Mouse (Mus musculus): ENCODE measurements around the gene Srsf10.
A peak's percentile ranks its signal among the peaks of the same experiment; 100 is the strongest.

Srsf10 gene

DNA sequence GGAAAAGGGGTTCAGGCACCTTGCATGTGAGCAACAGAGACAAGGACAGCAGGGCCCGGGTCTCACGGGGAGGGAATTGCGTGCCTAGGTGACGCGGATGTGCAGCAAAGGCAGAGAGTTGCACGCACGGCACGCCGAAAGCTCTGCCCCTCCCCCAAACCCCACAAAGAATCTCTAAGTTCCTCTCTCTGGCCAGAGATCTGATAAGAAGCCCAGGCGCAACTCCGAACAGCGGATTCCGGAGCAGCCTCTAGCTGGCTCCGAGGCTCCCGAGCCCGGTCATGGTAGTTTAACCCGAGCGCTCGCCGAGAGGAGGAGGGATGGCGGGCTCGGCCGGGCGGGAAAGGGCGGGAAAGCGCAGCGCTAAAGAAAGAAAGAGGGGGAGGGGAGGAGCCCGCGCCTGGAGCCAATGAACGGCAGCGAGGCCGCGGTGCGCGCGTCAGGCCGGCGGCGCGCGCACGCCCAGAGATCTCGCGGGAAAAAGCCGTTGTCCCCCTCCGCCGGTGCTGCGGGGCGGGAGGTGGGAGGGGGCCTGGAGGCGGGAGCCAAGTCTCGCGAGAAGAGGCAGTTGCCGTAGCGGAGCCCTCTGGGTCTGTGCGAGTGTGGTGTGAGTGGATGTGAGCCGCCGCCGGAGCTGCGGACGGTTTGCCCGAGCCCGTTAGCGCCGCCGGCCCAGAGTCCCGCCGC is at the start of gene Srsf10:
TSS of gene Srsf10 (plus strand) at position 212 of the 687 bp plus-strand sequence.
- DNase-seq (ENCODE audit: low read depth, low spot score), result peak; percentile 100

DNA sequence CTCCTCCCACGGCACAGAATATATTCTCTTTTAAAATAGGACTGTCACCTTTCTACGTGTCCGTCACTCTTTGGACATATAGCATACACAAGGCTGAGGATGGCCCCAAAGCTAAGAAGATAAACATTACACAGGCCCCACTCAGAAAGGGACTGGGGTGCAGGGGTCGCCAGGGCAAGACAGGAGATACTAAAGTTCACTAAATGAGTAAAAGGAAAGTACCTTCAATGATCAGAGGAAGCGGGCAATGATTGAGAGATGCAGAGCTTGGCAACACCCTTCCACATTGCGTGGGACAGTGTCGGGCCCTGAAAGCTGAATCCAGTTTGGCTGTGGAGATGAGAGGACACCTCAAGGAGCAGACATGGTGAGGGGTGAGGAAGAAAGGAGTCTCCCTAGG is 40.7 kb upstream of the Srsf10 start:
- DNase-seq (ENCODE audit: low read depth, low spot score), result no peak

DNA sequence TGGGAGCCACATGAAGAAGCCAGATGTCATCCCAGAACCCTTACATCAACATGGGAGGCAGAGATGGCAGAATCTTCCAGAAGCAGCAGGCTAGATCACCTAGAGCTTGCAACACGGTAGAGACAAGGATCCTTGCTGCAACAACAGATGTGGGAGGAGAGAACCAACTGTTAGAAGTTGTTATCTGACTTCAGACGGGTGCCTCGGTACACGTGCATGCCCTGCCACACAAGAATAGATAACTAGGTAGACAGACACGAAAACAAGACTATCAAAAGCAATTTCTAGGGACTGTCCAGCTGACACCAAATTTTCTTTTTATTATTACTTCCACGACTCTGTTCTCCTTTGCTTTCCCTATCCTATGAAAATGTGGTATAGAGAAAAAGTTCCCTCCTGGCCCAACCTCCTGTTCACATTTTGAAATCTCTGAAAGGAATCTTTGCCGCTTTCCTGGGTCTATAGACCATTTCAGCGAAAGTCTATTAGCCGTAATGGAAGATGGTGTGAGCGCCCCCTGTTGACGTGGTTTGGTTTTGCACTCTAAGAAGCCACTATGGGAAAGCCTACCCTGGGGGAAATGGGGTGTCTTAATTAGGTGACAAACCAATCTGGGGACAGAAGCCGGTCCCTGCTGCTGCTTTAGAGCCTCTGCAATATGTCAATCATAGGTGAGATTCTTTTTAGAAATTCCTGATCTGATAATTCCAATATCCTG is 38.5 kb upstream of the Srsf10 start:
- DNase-seq (ENCODE audit: low read depth, low spot score), result peak; percentile 71

DNA sequence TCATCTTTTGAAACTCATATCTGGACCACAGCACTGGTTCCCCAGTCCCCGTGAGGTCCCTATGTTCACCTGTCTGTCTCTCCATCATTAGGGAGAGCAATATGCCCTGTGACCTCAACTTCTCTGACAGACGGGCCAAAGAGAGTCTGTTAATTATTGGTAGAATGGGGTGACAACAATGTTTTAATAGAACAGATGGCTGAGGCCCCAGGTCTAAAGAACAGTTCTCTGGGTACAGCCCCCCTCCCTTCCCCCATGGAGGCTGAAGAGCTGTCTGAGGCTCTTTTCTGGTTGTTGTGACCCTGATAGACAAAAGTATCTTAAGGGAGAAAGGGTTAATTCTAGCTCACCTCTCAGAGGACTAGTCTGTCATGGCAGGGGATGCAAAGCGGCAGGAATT is 37.2 kb upstream of the Srsf10 start:
- no peak for DNase-seq (ENCODE audit: low read depth, low spot score)

DNA sequence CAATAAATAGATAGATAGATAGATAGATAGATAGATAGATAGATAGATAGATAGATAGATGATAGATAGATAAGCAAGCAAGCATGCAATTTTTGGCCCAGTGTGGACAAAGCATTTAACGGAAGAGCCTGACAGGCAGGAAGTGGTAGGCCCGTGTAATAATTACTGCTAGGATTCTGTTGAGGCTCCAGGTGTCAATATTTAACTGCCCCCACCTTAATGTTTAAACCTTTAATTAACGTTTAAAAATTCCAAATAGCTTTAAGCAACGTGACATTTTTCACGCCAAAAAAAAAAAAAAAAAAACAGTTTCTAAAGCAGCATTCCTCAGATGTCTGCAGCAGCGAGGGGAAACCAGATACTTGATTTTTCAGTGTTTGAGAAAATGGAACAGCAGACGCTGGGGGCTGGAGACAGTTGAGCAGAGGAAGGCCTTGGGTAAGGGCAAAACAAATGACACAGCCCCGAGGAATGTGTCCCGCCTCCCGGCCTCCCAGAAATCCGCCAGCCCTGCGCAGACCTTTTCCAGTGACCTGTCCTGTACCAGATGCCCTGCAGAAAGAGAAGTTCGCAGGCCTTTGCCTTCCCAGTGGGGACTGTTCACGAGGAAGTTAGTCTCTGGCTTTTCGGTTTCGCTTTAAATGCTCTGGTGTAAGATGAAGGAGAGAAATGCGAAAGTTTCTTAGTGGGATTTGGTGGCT is 35.6 kb upstream of the Srsf10 start:
- DNase-seq (ENCODE audit: low read depth, low spot score), result no peak

DNA sequence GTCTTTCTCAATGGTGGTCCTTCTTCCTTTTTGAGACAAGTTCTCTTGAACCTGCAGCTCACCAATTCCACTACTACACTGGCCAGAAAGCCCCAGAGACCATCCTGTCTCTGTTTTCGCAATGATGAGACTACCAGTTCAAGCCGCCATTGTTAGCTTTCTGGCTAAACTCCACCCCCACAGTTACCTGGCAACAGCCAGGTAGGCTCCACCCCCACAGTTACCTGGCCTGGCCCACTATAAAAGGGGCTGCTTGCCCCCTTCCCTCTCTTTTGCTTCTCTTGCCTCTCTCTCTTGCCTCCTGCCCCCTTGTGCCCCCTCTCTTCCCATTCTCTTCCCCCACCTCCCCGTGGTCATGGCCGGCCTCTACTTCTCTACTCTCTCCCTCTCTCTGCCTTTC is 33.8 kb upstream of the Srsf10 start:
- DNase-seq (ENCODE audit: low read depth, low spot score), result peak; percentile 55

DNA sequence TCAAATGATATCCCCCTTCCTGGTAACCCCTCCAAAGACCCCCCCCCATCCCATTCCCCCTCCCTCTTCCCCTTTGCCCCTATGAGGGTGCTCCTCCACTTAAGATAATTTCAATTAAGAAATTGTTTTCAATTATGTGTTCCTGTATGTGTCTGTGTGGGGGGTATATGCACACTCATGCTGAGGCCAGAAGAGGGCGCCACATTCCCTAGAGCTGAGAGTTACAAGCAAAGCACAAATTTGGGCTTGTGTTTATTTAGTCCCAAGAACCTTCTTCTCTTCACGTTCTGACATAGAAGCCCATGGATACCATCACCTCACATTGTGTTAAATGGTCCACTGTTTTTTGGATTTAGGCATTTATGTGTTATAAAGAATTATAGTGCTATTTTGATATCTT is 32.2 kb upstream of the Srsf10 start:
- DNase-seq (ENCODE audit: low read depth, low spot score), result peak; percentile 86

DNA sequence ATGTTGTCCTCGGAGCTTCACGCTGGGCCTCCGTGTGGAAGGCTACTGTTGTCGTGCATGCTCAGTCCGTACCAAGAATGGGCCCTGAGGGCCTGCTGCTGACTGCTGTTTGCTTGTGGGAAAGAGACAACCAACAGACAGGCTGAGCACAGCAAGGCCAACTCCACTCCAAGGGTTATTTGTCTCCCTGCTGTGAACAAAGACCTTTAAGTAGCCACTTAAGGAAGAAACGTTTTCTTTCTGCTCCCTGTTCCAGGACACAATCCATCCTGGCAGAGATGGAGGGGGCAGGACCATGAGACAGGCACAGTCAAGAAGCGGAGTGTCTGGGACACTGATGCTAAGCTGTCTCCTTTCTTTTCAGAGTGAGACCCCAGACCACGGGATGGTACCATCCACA is 31.3 kb upstream of the Srsf10 start:
- DNase-seq (ENCODE audit: low read depth, low spot score), result peak; percentile 90

DNA sequence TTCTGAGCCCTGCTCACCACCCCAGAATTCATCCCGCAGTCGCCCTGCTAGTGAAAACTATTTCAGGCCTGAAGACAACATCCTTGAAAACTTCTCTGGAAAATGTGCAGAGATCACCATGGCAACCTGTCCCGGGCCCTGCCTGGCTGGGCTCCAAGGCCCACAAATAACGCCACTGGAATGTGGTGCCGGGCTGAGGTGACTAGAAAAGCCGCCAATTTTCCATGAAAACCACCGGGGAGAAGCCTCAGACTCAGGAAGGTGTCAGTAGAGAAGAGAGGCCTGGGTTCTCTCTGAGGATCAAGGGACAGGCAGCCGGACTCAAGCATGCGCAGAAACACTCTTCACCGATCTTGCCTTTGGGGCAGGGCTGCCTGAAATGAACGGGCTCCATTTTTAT is 27.1 kb upstream of the Srsf10 start:
- peak; percentile 79 for DNase-seq (ENCODE audit: low read depth, low spot score)

DNA sequence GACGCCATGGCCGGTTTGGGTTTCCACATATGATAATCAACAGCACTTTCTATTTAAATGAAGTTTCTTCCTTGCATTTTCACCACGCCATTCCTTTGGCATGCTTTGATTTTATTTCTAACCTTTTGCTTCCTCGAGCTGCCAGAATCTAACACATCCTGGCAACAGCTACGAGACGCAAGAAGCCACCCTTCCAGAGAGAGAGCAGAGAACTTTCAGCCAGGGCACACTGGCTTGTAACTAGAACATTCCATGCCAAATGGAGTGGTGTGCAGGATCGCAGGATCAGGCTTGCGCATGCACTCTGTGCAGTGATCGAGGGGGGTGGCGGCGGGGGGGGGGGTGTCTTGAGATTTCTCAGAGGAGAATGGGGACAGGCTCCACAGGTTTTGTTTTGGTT is 23.5 kb upstream of the Srsf10 start:
- DNase-seq (ENCODE audit: low read depth, low spot score), result no peak

DNA sequence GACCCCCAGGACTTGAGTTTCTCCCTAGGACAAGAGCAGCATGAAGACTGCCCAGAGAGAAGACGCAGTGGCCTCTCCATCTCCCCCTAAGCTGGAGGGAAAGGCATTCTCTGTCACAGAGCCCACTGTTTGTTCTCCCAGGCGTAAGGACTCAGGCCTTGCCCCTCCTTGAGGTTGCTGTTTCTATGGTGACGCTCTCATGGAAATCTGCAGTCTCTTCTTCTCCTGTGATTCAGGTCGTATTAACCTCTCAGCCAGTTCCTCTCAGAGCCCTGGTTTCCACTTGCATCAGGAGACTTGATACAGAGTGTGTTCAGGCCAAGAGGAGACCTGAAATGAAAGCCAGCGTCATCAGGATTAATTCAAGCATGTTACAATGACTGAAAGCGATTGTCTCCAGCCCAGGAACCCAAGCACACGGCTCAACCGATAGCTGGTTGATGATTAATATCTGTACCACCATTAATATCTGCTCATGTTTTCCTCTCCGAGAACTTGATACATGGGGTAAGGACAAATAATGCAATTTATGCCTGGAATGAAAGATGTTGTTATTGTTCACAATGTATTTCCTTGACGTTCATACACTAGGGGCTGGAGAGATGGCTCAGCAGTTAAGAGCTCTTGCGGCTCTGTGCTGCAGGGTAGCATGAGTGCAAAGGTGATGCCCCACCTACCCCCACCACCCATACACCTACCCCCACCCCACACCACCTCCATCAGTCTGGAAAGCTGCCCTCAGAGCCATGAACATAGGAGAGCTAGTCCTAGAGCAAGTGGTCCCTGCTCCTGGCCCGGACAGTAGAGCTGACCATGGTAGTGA is 22.0 kb upstream of the Srsf10 start:
- DNase-seq (ENCODE audit: low read depth, low spot score), result no peak

DNA sequence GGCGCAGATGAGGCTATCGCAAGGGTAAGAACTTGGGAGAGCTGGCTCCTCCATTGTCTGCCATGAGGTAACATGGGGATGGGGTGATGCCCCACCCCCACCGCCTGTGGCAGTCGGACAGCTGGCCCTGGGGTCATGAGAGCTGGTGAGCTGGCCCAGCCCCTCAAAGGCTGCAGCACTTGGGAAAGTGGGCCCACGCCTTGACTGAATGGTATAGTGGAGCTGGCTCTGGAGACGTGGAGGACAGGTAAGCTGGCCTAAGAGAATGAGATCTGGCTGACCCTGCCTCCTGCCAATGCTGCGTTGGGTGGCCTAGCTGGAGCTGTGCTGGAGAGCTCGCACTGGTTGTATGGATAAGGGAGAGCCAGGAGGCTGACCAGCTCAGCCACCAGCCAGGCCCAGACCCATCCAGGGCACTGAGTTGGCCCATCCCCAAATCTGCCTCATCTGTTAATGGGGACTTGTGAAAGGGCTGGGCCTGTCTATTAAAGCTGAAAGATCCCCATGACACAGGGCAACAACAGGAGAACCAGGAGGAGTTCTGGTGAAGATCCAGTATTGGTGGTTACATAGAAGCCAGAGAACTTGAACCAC is 21.3 kb upstream of the Srsf10 start:
- no peak for DNase-seq (ENCODE audit: low read depth, low spot score)

DNA sequence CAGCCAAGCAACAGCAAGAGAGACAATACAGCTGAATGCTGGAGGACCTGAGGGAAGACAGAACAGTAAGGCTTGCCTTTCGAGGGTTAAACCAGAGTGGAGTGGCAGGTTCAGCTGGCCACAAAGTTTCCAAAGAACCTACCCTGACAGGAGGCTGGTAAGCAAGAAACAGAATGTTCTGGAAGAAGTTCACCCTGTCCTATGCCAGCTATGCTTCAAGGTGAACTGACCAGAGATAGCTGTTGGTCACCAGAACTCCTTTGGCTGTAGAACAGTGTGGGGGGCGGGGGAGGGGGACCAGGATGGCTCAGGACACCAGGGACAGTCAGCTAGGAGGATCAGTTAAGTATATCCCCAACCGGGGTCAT is 16.6 kb upstream of the Srsf10 start:
- no peak for DNase-seq (ENCODE audit: low read depth, low spot score)

DNA sequence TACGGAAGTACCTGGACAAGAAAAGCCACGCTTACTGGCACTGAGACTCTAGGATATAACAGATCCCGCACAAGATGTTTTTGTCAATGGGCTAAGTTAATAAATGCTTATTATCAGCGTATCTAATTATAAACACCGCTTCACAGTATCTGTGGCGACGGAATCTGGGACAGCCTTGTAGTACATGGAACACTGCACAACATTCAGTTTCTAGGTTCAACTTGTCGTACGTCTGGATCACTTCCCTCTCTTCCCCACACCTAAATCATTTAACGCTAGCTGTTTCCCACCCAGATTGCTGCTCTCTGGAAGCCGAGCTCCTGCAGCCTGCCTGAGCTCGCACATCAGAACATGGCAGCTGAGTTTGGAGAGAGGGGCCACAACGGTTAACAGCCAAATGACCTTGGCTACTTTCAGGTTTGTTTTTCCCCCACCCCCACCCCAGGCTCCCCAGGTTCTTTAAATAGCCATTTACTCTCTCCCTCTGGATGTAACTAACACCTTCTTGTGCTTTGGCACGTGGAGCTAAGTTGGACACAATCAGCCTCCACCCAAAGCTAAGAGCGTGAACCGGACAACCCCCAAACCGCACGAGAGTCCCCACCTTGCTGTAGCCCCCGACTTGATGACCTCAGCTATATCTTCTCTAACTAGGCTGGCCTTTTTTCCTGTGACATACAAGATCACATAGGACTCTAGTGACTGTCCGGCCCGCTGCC is 16.1 kb upstream of the Srsf10 start:
- no peak for DNase-seq (ENCODE audit: low read depth, low spot score)

DNA sequence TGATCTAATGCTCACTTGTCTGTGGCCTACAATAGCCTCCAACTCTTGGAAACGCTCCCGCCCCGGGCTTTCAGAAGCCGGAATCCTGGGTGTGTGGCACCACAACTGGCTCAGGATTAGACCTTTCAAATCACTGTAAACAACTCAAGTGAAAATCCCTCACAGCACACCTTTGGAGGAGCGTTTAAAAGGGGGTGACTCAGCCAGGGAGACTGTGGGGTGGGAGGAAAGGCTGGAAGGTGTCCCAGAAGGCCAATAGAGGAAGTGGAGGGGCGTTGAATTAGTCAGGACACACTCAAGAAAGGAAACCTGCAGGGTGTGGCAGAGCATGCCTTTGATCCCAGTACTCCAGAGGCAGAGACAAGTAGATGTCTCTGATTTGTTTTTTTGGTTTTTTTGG is 11.1 kb upstream of the Srsf10 start:
- DNase-seq (ENCODE audit: low read depth, low spot score), result no peak

DNA sequence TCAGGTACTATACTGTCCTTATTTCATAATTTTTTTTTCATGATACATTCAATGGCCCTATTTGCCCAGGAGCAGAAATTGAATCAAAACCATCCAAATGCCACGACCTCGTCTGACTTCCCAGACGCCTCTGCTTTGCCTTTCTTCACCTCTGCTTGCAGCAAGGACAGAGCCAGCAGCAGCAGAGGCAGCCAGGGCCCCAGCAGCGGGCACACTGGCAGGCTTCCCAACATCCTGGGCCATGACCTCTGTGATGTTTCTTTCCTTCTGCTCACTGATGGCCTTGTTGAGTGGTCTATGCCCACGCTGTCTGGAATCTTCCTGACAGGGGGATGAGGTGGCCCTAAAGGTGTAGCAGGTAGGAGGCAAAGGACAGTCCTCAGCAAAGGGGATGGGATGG is 8.0 kb upstream of the Srsf10 start:
- no peak for DNase-seq (ENCODE audit: low read depth, low spot score)

DNA sequence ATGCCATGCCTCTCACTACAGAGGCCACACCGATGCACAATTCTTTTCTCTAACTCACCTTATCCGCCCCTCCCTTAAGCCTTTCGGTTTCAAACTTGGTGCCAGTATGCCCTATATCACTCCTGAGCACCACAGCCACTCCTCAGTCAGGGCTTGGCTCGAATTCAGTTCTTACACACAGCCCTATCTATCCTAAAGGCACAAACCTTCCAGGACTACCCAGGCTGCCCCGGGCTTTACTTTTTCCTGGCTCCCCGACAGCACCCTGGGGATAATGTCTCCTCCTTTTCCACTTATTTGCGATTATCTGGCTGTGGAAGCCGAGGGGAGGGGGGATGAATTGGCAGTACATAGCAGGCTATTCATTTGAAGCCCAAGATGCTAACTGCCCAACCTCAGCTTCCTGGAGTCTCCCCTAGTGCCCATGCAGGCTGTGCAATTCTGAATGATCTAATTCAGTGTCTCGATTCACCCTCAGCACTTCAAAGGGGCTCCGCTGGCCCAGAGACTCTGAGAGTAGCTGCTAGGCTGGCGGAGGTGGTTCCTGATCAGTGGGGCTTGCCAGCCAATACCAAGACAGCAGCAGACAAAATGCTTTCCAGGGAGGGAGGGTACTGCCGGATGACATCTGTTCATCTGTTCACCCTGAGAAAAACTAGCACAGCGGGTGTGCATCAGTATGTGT is 5.0 kb upstream of the Srsf10 start:
- no peak for DNase-seq (ENCODE audit: low read depth, low spot score)

DNA sequence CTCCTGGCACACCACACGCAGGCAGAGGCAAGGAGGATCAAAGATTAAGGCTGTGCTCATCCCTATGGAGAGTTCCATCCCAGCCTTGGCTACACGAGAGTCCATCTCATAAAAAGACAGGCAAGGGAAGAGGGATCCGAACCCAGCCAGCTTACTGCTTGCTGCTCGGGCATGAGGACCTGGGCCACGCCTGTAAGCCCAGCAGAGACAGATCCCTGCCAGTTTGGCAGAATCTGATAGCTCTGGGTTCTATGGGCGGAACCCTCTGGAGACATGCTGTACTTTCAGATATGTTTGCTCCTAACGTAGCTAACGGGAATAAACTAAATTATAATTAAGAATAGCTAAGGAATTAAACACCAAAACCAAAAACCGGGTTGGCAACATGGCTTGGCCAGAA is 3.6 kb upstream of the Srsf10 start:
- no peak for DNase-seq (ENCODE audit: low read depth, low spot score)

DNA sequence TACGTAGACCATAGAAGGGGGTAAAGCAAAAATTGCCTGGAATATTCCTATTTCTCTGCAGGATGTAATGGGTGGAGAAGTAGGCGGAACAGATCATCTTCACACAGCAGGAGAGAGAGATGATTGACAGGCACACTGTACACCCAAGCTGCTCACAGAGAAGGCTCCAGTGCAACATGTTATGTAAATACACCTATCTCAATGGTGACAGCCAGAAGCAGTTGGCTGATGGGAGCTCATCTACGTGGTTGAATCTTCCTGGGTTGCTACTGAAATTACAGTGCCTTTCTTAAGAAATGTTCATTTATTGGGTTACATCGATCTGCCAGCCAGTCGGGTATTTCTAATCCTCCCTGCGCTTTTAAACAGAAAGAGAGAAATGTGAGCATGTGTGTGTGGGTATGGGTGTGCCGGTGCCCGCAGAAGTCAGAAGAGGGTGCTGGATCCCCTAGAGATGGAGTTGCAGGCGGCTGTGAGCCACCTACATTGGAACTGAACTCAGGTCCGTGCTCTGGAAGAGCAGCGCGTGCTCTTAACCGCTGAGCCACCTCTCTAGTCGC is 1.5 kb upstream of the Srsf10 start:
- DNase-seq (ENCODE audit: low read depth, low spot score), result no peak

DNA sequence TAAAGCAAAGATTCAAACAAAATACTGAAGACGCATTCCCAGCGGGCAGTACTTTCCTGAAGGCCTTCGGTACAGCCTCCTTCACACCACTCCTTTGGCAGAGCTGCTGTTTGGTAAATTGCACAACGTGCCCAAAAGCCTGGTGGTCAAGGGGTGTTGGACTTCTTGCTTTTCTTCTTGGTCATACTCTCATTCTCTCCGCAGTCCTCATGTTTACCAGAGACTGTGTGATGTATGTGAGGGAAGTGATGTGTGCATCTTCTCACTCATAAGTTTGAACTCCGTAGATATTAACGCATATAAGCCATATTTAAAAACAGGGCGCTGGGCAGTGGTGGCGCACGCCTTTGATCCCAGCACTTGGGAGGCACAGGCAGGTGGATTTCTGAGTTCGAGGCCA is 917 bp upstream of the Srsf10 start:
- DNase-seq (ENCODE audit: low read depth, low spot score), result no peak

All from ZHBTc4 (cell line).